Mouse (Mus musculus) heart, adult 2 months (tissue): ENCODE results near the gene Mrpl46.

Experiments used
- CTCF ChIP-seq: fragments of 200-600 bp; IDR thresholded peaks from 2 replicates; pipeline ENCODE4 v1.8.1; 2022; ENCODE audit warnings: antibody characterized with exemption, mild to moderate bottlenecking, moderate library complexity
- POLR2A ChIP-seq: fragments of 200-500 bp; IDR thresholded peaks from 2 replicates; pipeline ENCODE4 v1.6.1; 2011; ENCODE audit warnings: mild to moderate bottlenecking, low read depth, low read length, control low read depth; ENCODE audit not compliant: insufficient read depth

DNA sequence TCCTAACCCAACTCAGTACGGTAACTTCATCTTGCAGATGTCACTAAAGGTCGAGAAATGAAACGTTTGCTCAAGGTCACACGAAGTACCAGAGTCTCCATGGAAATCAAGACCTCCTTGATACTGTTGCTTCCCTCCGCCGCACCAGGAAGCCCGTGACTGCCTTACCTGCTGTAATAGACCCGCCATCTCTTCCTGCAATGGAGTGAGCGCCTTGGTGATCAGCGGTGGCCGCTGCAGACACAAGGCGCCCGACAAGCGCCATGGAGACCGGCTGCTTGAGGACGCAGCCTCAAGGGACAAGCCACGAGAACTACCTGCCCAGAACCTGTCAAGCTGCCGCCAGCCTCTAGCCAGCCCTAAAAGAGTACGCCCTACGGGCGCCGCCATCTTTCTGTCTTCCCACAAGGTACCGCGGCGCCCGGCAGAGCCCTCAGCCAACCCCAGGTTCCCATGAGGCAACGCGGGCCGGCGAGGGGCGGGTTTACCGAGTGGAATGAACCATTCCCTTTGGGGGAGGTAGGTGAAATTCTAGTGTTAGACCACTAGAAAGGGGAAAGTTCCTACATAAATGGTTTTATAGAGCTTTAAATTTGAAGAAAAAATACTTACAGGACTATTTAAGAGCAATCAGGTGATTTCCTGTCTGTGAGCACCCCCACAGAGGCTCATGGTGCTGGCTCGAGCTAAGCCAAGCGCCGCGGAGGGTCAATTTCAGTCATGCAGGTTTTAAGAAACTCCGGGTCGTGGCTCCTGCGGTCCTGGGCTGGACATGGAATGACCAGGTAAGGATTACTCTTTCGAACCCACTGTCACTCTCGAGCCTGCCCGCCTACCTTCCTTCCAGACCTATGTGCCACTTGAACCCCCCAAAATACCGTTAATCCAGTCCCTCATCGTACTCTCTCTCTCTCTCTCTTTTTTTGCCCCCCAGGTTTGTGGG lies at the start of gene Mrpl46, which contains the start of gene Mrps11:
- no peak for TF ChIP-seq CTCF
- peak; percentile 37; the same call in 1 of the 2 replicates for TF ChIP-seq POLR2A
